Mouse (Mus musculus) spleen, postnatal 14 days (tissue): ENCODE results near the gene Gm20905.
"Not testable (repeated sequence)": the region's sequence is repeated elsewhere in the genome, so short reads cannot be mapped to it uniquely, and the experiment has no call there.

ENCODE experiments used
- DNase-seq, 2 experiments: peaks; one replicate each; pipeline ENCODE4 v3.0.0; 2021 to 2022; ENCODE audit warnings: low spot score in 2 of 2

Gm20905 gene

DNA sequence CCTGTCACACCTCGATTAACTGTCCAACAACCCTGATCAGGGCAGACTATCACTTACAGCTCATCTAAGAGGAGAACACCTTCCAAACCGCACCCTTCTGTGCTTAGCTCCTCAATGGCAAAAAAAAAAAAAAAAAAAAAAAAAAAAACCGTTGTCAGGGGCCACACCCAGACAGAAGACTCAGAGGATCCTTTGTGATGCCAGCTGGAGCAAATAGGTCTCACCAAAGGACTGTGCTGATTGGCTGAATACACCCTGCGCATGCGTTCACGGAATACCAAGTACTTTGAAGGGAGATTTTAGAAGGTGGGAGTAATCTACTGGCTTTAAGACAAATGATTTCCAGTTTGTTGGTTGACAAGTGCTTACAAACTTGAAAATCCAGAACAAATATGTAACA, at the start of gene Gm20905:
Gene Gm20905 (minus strand): TSS at position 101 of the 400 bp plus-strand sequence.
- DNase-seq = not testable (repeated sequence)
